Mouse (Mus musculus): ENCODE results near the gene Rfc2. TPM values are rescaled to one million over a fixed set of nuclear protein-coding genes. Genes with fewer than 3 reads are reported as not detected.

The Rfc2 gene
- polyA plus RNA-seq, 2 experiments from 2014 or later: 129 to 149 TPM

GRCm38 (mm10) chr5:134567445-134567844 is 13.7 kb upstream of the Rfc2 start:
- ATAC-seq: no peak

GRCm38 (mm10) chr5:134568030-134568429 is 13.1 kb upstream of the Rfc2 start:
- ATAC-seq: no peak

GRCm38 (mm10) chr5:134568964-134569491 is 12.1 kb upstream of the Rfc2 start:
- no peak for ATAC-seq

- peak; percentile 85 for ATAC-seq
These were observed 9.2 kb upstream of the Rfc2 start for GRCm38 (mm10) chr5:134571730-134572507.

- ATAC-seq: no peak
These were observed 8.5 kb upstream of the Rfc2 start for GRCm38 (mm10) chr5:134572508-134573214.

GRCm38 (mm10) chr5:134575833-134576232 is 5.3 kb upstream of the Rfc2 start:
- no peak for ATAC-seq

GRCm38 (mm10) chr5:134576517-134577220 is 4.5 kb upstream of the Rfc2 start:
- ATAC-seq: no peak

- ATAC-seq: no peak
These were observed 3.6 kb upstream of the Rfc2 start for GRCm38 (mm10) chr5:134577534-134577933.

- ATAC-seq: no peak
These were observed 2.0 kb upstream of the Rfc2 start for GRCm38 (mm10) chr5:134579135-134579534.

- peak; percentile 100 for ATAC-seq
These were observed 1.2 kb downstream of the Rfc2 start for GRCm38 (mm10) chr5:134582221-134582907.

- ATAC-seq: no peak
These were observed 2.1 kb downstream of the Rfc2 start for GRCm38 (mm10) chr5:134583006-134583883.

GRCm38 (mm10) chr5:134583884-134584213 is 2.7 kb downstream of the Rfc2 start:
- ATAC-seq: no peak

GRCm38 (mm10) chr5:134584798-134585197 is 3.6 kb downstream of the Rfc2 start:
- ATAC-seq: no peak

GRCm38 (mm10) chr5:134589900-134590299 is 8.7 kb downstream of the Rfc2 start:
- no peak for ATAC-seq

GRCm38 (mm10) chr5:134592026-134592581 is 10.9 kb downstream of the Rfc2 start:
- no peak for ATAC-seq

GRCm38 (mm10) chr5:134593093-134593492 is 11.9 kb downstream of the Rfc2 start:
- no peak for ATAC-seq

- ATAC-seq: no peak
These were observed 16.5 kb downstream of the Rfc2 start for GRCm38 (mm10) chr5:134597711-134598110.

GRCm38 (mm10) chr5:134604376-134604775 is 23.2 kb downstream of the Rfc2 start:
- no peak for ATAC-seq

- no peak for ATAC-seq
These were observed 25.1 kb downstream of the Rfc2 start for GRCm38 (mm10) chr5:134606314-134606713.

- no peak for ATAC-seq
These were observed 26.0 kb downstream of the Rfc2 start for GRCm38 (mm10) chr5:134607121-134607520.

GRCm38 (mm10) chr5:134609916-134610643 is 28.9 kb downstream of the Rfc2 start:
- ATAC-seq: no peak

All from activated CD4-positive, CD25-positive, alpha-beta regulatory T cell, adult 4 months (primary cell).